Mouse (Mus musculus) liver, embryonic 11.5 days (tissue): Measurements from ENCODE around the gene Ttc7b. TPM values are rescaled to one million over a fixed set of nuclear protein-coding genes. Genes with fewer than 3 reads are reported as not detected.

Experiments used
- ATAC-seq: fragments of 200-750 bp; cut with Nextera tagmentation; replicated peaks from 2 replicates; pipeline ENCODE4 v1.8.0; 2017; ENCODE audit warnings: moderate number of reproducible peaks, mild to moderate bottlenecking, moderate TSS enrichment, moderate library complexity; ENCODE audit not compliant: low FRiP score
- DNase-seq: peaks from one replicate; pipeline ENCODE4 v3.0.0-alpha.2; 2017; ENCODE audit warnings: low spot score
- H3K27ac ChIP-seq: fragments of 300-500 bp; sonication (generic); 2 replicates; pipeline ENCODE4 v1.5.1; 2014; ENCODE audit warnings: mild to moderate bottlenecking, low read depth, low read length, control low read depth
- H3K27me3 ChIP-seq: fragments of 300-500 bp; sonication (generic); replicated peaks from 2 replicates; pipeline ENCODE4 v1.6.1; 2014; ENCODE audit warnings: low read length, mixed read lengths; ENCODE audit not compliant: control insufficient read depth, insufficient read depth
- H3K36me3 ChIP-seq: fragments of 300-500 bp; sonication (generic); 2 replicates; pipeline ENCODE4 v1.6.1; 2014; ENCODE audit warnings: mild to moderate bottlenecking, low read length, moderate library complexity, mixed read lengths; ENCODE audit not compliant: control insufficient read depth, insufficient read depth
- H3K4me1 ChIP-seq: fragments of 300-500 bp; sonication (generic); replicated peaks from 2 replicates; pipeline ENCODE4 v1.6.1; 2014; ENCODE audit warnings: low read length, mixed read lengths; ENCODE audit not compliant: control insufficient read depth, insufficient read depth
- H3K4me2 ChIP-seq: fragments of 300-500 bp; sonication (generic); 2 replicates; pipeline ENCODE4 v1.6.1; 2014; ENCODE audit warnings: mild to moderate bottlenecking, control low read depth, moderate library complexity
- H3K4me3 ChIP-seq: fragments of 300-500 bp; sonication (generic); 2 replicates; pipeline ENCODE4 v1.5.1; 2014; ENCODE audit warnings: low read depth, low read length, control low read depth
- H3K9ac ChIP-seq: fragments of 300-500 bp; sonication (generic); 2 replicates; pipeline ENCODE4 v1.6.1; 2014; ENCODE audit warnings: low read depth, low read length, control low read depth
- H3K9me3 ChIP-seq: fragments of 300-500 bp; sonication (generic); 2 replicates; pipeline ENCODE4 v1.6.1; 2016; ENCODE audit warnings: low read length, inconsistent platforms, mixed read lengths; ENCODE audit not compliant: control insufficient read depth
- WGBS: fragments of 180-500 bp; shearing (Covaris S2); extraction: QIAGEN DNeasy Blood & Tissue Kit; methylation state at CpG from one replicate; pipeline ENCODE4 v1.1.7; 2014; 5-methylcytosine and 5-hydroxymethylcytosine counted together
- polyA plus RNA-seq: library from polyadenylated mRNA; unstranded; fragments of >200 nt; fragmentation: Nextera tagmentation; extraction: Ambion mirVana; gene quantifications from 2 replicates; pipeline ENCODE4 v1.2.1, GENCODE M21; 2014

The Ttc7b gene
- polyA plus RNA-seq, 1 experiment from 2014 or later, result 6.2 TPM

DNA sequence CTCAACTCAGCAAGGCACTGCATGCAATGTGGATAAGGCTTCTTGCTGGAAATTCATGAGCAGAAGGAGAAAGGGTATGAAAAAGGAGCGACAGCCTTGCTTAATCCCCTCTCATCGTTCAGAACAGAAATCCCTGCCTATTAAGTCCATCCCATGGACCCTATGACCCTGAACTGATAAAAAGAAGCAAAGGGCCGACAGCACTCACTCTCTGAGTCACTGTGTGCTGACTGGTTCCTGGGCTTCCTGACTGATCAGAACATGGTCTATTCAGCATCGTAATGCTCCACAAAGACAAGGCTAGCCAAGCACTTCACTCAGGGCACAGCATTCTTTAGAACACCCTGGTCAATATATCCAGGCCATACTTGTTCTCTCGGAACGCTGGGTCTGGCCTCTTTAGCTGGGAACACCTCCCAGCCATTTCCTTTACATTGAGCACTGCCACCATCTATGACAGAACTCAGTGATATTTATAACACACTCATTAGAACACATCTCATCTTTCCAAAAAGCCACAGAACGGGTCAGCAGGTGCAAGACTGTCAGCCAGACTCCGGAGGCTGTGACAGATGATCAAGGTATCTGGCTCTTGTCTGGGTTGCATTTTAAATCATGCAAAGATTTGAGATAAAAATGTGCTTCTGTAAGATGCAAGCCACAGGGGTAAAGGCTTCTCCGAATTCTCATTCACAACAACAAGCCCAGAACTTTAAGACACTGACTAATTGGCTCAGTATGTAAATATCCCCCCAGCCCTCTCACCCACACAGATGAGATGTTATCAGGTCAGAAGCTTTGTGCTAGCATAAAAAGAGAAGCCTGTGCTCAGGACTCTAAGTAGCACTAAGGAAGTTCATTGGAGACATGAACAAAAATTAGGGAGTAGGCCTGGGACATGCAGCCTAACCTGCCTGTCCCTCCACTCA, 100.4 kb downstream of the Ttc7b start:
- no peak overlapping the region for H3K4me3 ChIP-seq
- H3K4me1 ChIP-seq, result peaks cover 7% of the 10 kb centered on the region; the same call in 1 of the 2 replicates

DNA sequence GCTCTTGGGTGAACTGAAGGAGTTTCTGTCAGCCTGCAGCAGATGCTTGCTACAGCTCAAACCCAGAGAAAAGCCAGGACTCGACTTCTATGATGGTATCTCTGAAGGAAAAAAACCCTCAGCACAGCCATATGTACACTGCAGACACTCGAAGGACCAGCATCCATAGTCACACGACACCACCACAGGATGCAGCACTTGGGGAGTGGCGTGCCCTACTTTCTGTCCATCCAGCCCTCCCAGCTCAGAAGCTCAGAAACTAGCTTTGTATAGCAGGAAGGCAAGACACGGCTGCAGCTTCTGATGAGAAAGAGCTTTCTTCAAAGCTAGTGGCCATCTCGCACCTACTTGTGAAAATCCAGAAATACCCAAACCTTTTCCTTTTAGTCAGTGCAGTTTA, 104.8 kb downstream of the Ttc7b start:
- Histone ChIP-seq H3K36me3 (no peaks in the 10 kb centered on the region), H3K4me2 (no peak overlapping the region), H3K4me1 (peaks cover 7% of the 10 kb centered on the region; the same call in 1 of the 2 replicates), H3K9ac (no peak overlapping the region), H3K27me3 (no peaks in the 10 kb centered on the region), H3K27ac (no peak overlapping the region), H3K9me3 (no peaks in the 10 kb centered on the region), H3K4me3 (no peak overlapping the region)
- DNase-seq (no peak), ATAC-seq (no peak)
- WGBS, result 73% methylated on average over 6 of the region's 6 CpGs

More for the DNA sequence above, 100.4 kb downstream of the Ttc7b start:
- H3K9ac ChIP-seq, result no peak overlapping the region
- WGBS, result 67% methylated on average over 9 of the region's 9 CpGs
- H3K4me2 ChIP-seq, result no peak overlapping the region
- no peaks in the 10 kb centered on the region for H3K9me3 ChIP-seq
- ATAC-seq (no peak), DNase-seq (no peak)
- no peaks in the 10 kb centered on the region for H3K36me3 ChIP-seq
- no peaks in the 10 kb centered on the region for H3K27me3 ChIP-seq
- no peak overlapping the region for H3K27ac ChIP-seq

DNA sequence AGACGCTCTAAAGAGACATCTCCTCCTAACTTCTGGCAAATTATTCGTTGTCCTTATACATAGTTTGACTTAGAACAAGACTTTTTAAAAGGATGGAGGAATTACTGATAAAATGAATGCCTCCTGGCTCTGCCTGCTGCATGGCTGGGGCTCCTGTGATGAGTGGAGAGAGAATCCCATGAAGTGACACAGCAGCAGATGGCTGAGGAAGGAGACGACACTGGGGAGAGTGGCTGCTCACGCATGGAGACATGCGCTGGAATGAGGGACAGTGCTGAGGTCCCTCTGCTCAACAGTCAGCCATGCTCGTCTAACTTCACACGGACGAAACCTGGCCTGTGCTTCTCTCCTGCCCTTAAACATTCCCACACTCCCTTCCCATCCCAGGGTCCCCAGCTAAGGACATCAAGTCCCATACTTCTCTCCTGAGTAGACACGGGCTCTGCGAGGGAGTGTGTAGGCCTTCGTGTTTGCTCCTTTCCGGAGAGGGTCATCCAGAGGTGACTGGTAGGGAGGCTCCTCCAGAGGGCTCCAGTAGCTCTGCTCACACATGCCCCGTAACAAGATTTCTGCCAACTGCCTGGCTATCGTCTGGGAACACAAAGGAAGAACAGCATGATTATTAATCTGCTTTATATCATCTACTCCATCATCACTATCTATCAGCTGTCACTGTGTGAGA, 105.8 kb downstream of the Ttc7b start:
- Histone ChIP-seq H3K9ac (no peak overlapping the region), H3K27ac (no peak overlapping the region), H3K9me3 (no peaks in the 10 kb centered on the region), H3K4me3 (no peak overlapping the region), H3K4me1 (0 out of 2 replicates have a peak, but pooled peaks cover under 1% of the 10 kb centered on the region), H3K27me3 (no peaks in the 10 kb centered on the region), H3K4me2 (no peak overlapping the region), H3K36me3 (no peaks in the 10 kb centered on the region)
- 79% methylated on average over 14 of the region's 14 CpGs for WGBS
- ATAC-seq (no peak), DNase-seq (no peak)

- Histone ChIP-seq H3K4me1 (peaks cover 12% of the 10 kb centered on the region; the same call in 1 of the 2 replicates), H3K27ac (no peak overlapping the region), H3K9me3 (no peaks in the 10 kb centered on the region), H3K36me3 (no peaks in the 10 kb centered on the region), H3K4me3 (no peak overlapping the region), H3K4me2 (no peak overlapping the region), H3K9ac (no peak overlapping the region), H3K27me3 (no peaks in the 10 kb centered on the region)
- WGBS, result 68% methylated on average over 11 of the region's 11 CpGs
- no peak for DNase-seq
- ATAC-seq, result no peak
Measured at GRCm38 (mm10) chr12:100408714-100409113, 111.9 kb downstream of the Ttc7b start.

GRCm38 (mm10) chr12:100408143-100408542, 112.5 kb downstream of the Ttc7b start:
- H3K27me3 ChIP-seq, result no peaks in the 10 kb centered on the region

GRCm38 (mm10) chr12:100407371-100407770, 113.3 kb downstream of the Ttc7b start:
- H3K9ac ChIP-seq, result no peak overlapping the region
- DNase-seq (no peak), ATAC-seq (no peak)
- H3K4me1 ChIP-seq, result peaks cover 12% of the 10 kb centered on the region; the same call in 1 of the 2 replicates
- no peaks in the 10 kb centered on the region for H3K36me3 ChIP-seq
- H3K9me3 ChIP-seq, result no peaks in the 10 kb centered on the region
- H3K4me2 ChIP-seq, result no peak overlapping the region
- no peak overlapping the region for H3K27ac ChIP-seq
- H3K4me3 ChIP-seq, result no peak overlapping the region
- no peaks in the 10 kb centered on the region for H3K27me3 ChIP-seq
- WGBS, result 70% methylated on average over 7 of the region's 7 CpGs

More at GRCm38 (mm10) chr12:100408143-100408542, 112.5 kb downstream of the Ttc7b start:
- DNase-seq, result no peak
- Histone ChIP-seq H3K4me3 (no peak overlapping the region), H3K36me3 (no peaks in the 10 kb centered on the region), H3K9me3 (no peaks in the 10 kb centered on the region), H3K27ac (no peak overlapping the region), H3K9ac (no peak overlapping the region), H3K4me1 (peaks cover 12% of the 10 kb centered on the region; the same call in 1 of the 2 replicates), H3K4me2 (no peak overlapping the region)
- 85% methylated on average over 8 of the region's 8 CpGs for WGBS
- ATAC-seq, result no peak

GRCm38 (mm10) chr12:100406094-100406493, 114.5 kb downstream of the Ttc7b start:
- DNase-seq, result no peak

GRCm38 (mm10) chr12:100405512-100406030, 115.1 kb downstream of the Ttc7b start:
- Histone ChIP-seq H3K4me1 (peaks cover 12% of the 10 kb centered on the region; the same call in 1 of the 2 replicates), H3K4me2 (no peak overlapping the region), H3K9ac (no peak overlapping the region), H3K27ac (no peak overlapping the region), H3K36me3 (no peaks in the 10 kb centered on the region), H3K4me3 (no peak overlapping the region), H3K27me3 (no peaks in the 10 kb centered on the region), H3K9me3 (no peaks in the 10 kb centered on the region)
- ATAC-seq (no peak), DNase-seq (no peak)
- 77% methylated on average over 8 of the region's 8 CpGs for WGBS

More at GRCm38 (mm10) chr12:100406094-100406493, 114.5 kb downstream of the Ttc7b start:
- Histone ChIP-seq H3K36me3 (no peaks in the 10 kb centered on the region), H3K4me3 (no peak overlapping the region), H3K4me1 (peaks cover 12% of the 10 kb centered on the region; the same call in 1 of the 2 replicates), H3K4me2 (no peak overlapping the region), H3K27ac (no peak overlapping the region), H3K9me3 (no peaks in the 10 kb centered on the region), H3K9ac (no peak overlapping the region), H3K27me3 (no peaks in the 10 kb centered on the region)
- ATAC-seq, result no peak
- 67% methylated on average over 11 of the region's 11 CpGs for WGBS
